Mouse (Mus musculus): Measurements from ENCODE around the gene Mtch2.

The Mtch2 gene

GRCm38 (mm10) chr2:90906721-90907120, 59.8 kb downstream of the Mtch2 start:
- no peak for DNase-seq (ENCODE audit: low spot score in 2 of 2)

DNA sequence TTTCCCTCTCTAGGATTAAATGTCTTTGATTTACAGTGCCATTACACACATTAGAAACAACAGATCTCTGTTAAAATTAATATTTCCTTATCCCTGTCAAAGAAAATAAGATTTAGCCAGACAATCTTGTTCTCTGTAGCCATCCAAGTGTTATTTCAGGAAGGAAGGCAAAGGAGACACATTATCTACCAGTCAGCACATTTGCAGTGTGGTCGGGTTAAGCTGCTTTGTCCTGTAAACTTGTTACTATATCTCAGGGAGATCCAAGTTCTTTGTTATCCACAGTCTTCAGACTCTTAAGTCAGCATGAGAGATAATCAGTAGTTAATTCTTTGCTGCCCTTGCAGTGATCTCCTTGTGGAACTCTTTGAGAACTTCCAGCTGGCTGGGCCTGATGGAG, 63.9 kb downstream of the Mtch2 start:
- DNase-seq (ENCODE audit: low spot score in 2 of 2) = no peak

DNA sequence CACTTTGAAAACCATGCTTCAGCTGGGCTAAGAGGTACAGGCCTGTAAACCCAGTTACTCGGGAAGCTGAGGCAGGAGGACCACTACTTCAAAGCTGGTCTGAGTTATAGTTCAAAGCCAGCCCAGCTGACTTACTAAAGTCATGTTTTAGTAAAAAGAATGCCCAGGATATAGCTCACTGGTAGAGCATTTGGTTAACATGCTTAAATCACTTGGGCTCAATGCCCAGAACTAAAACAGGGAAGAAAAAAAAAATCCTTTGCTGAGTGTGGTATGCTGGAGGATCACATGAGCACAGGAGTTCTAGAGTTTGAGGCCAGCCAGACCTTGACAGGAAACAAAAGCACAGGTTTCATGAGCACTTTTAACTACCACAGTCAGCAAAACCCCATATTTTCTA, 64.7 kb downstream of the Mtch2 start:
- DNase-seq (ENCODE audit: low spot score in 2 of 2) = no peak

- DNase-seq (ENCODE audit: low spot score in 2 of 2) = no peak
Observed at GRCm38 (mm10) chr2:90913671-90914070, 66.7 kb downstream of the Mtch2 start.

DNA sequence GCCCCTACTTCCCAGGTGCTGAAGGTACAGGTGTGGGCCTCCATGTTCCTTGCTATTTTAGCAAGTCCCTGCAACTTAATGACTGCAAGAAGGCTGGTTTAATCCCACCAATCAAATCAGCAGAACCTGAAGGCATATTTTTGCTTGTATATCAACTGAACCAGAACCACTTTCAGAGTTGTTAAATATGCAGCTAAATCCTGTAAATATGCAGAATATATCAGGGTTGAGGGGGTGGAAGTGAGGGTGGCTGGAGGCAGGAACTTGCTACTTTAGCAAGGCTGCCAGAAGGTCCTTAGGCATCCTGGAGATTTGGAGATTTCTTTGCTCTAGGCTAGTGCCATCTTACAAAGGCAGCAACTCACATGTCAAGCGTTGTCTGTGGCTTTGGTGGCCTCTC, 68.6 kb downstream of the Mtch2 start:
- DNase-seq (ENCODE audit: low spot score in 2 of 2) = no peak

Measured in natural killer cell, adult 2 months (primary cell).